Mouse (Mus musculus) heart, postnatal 36 days (tissue): ENCODE measurements around the gene Atp5h. TPM values are rescaled to one million over a fixed set of nuclear protein-coding genes. Genes with fewer than 3 reads are reported as not detected.

Experiments used
- DNase-seq, 2 experiments: peaks; one replicate each; pipeline ENCODE4 v3.0.0; 2021 to 2022
- intact Hi-C: fragments of 180-260 bp; cut with DNase I; formaldehyde crosslinking; loops from one replicate; pipeline ENCODE4 v1.15.1; 2025
- microRNA-seq, 2 experiments: library from miRNA; unstranded; fragments of <30 nt; microRNA quantifications; one replicate each; pipeline ENCODE4 v1.2.0; 2021; ENCODE audit warnings: borderline number of aligned reads in 2 of 2
- total RNA-seq, 2 experiments: library from RNA; stranded (reverse); gene quantifications; 2 replicates each; pipeline ENCODE4 v1.2.3; 2021

Atp5h gene
- total RNA-seq, 2 experiments from 2014 or later: 2,281 to 2,357 TPM

GRCm38 (mm10) chr11:115372015-115372414 is 47.7 kb downstream of the Atp5h start:
- intact Hi-C loops: no loop called here

GRCm38 (mm10) chr11:115371354-115371753 is 48.4 kb downstream of the Atp5h start:
- intact Hi-C loops: no loop called here
- DNase-seq: no peak

More at GRCm38 (mm10) chr11:115372015-115372414, 47.7 kb downstream of the Atp5h start:
- no peak for DNase-seq

- intact Hi-C loops: no loop called here
- no peak for DNase-seq
These were observed 49.4 kb downstream of the Atp5h start for GRCm38 (mm10) chr11:115370368-115370767.

- peak; percentile 79 to 83 for DNase-seq
- intact Hi-C loops: no loop called here
These were observed 52.3 kb downstream of the Atp5h start, which contains the start of gene Hid1 for GRCm38 (mm10) chr11:115367395-115367944. TSS of gene Hid1 (minus strand) at chr11:115367756.

- DNase-seq: peak in 1 of 2 experiments; percentile 21
- intact Hi-C loops: no loop called here
These were observed 52.9 kb downstream of the Atp5h start for GRCm38 (mm10) chr11:115366706-115367394.

GRCm38 (mm10) chr11:115366039-115366705 is 53.6 kb downstream of the Atp5h start:
- intact Hi-C loops: no loop called here
- peak in 1 of 2 experiments; percentile 11 for DNase-seq

Small RNA genes lying within 50 kb of the gene (microRNA-seq; reads per million reads assigned to microRNA genes)
- 0 reads per million in 2 experiments for gene Mir3968

Other genes starting within 250 kb of the Atp5h start
- 10 to 100 TPM; 10.4 to 12.5 TPM for gene Tmem104, start 232.5 kb downstream of the Atp5h start, total RNA-seq
- gene Nat9, start 232.1 kb downstream of the Atp5h start, total RNA-seq: 10 to 100 TPM; 19.8 to 28.0 TPM
- gene Grin2c, start 152.7 kb downstream of the Atp5h start, total RNA-seq: under 1 TPM; 0.11 to 0.25 TPM
- 1 to 10 TPM; 9.5 to 9.7 TPM for gene Fdxr, start 142.9 kb downstream of the Atp5h start, total RNA-seq
- 1 to 10 TPM; 1.2 TPM for gene Fads6, start 122.3 kb downstream of the Atp5h start, total RNA-seq
- gene Otop2, start 112.8 kb downstream of the Atp5h start, total RNA-seq: not detected
- under 1 TPM in 1 of 2 experiments, not detected in 1; 0.14 TPM for gene Ush1g, start 97.9 kb downstream of the Atp5h start, total RNA-seq
- gene Otop3, start 85.2 kb downstream of the Atp5h start, total RNA-seq: not detected
- 1 to 10 TPM; 4.2 to 4.8 TPM for gene Hid1, start 52.2 kb downstream of the Atp5h start, total RNA-seq
- gene Cdr2l, start 38.0 kb downstream of the Atp5h start, total RNA-seq: 1 to 10 TPM; 5.8 to 5.9 TPM
- 100 to 1,000 TPM; 134 to 149 TPM for gene Mrpl58, start 16.2 kb downstream of the Atp5h start, total RNA-seq
- 10 to 100 TPM; 27.9 to 28.3 TPM for gene Kctd2, start 166 bp upstream of the Atp5h start, total RNA-seq
- not detected for gene Trim80, start 20.6 kb upstream of the Atp5h start, total RNA-seq
- gene Slc16a5, start 42.5 kb upstream of the Atp5h start, total RNA-seq: not detected
- gene Armc7, start 55.7 kb upstream of the Atp5h start, total RNA-seq: 1 to 10 TPM; 1.5 to 2.4 TPM
- 10 to 100 TPM; 13.1 to 14.2 TPM for gene Nt5c, start 71.9 kb upstream of the Atp5h start, total RNA-seq
- gene Jpt1, start 94.4 kb upstream of the Atp5h start, total RNA-seq: 100 to 1,000 TPM; 124 to 143 TPM
- 100 to 1,000 TPM; 165 to 185 TPM for gene Sumo2, start 116.3 kb upstream of the Atp5h start, total RNA-seq
- gene Nup85, start 144.5 kb upstream of the Atp5h start, total RNA-seq: 10 to 100 TPM; 23.5 to 23.8 TPM
- gene Mrps7, start 184.0 kb upstream of the Atp5h start, total RNA-seq: 10 to 100 TPM; 80.1 to 85.7 TPM
- gene Gga3, start 184.1 kb upstream of the Atp5h start, total RNA-seq: 10 to 100 TPM; 18.0 to 21.3 TPM
- 10 to 100 TPM; 47.3 to 53.8 TPM for gene Mif4gd, start 193.0 kb upstream of the Atp5h start, total RNA-seq
- gene Slc25a19, start 208.3 kb upstream of the Atp5h start, total RNA-seq: 10 to 100 TPM; 35.5 to 38.8 TPM